Mouse (Mus musculus): ENCODE data around the gene H2-Ab1.

DNA sequence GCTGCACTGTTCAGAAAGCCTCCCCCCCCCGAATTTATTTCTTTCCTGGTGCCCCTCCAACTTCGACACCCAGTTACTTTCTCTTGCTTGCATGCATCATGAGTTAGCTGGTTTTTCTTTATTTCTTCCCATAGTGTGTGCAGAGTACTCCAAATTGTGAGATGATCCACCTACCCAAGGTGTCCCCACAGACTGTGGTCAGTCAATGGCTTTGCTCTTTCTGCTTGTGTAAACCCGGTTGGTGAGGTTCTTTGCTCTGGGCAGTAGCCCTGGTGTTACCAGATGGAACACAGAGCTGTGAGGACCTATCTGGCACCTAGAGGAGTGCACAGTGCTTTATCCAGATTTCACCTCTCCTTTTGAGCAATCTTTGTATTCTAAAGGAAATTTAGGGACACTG lies 30.6 kb downstream of the H2-Ab1 start:
- TF ChIP-seq MYOG (IDR thresholded peaks at IDR 0.05; ENCODE audit: control insufficient read depth in 1 of 3, insufficient read depth in 1 of 3, insufficient read length in 2 of 3, low read depth in 2 of 3) (no peak), E2F4 (IDR thresholded peaks at IDR 0.05; ENCODE audit: insufficient read depth) (no peak), USF1 (IDR thresholded peaks at IDR 0.05; ENCODE audit: low read depth) (no peak), MAX (IDR thresholded peaks at IDR 0.05; ENCODE audit: low read depth) (no peak), POLR2A (IDR thresholded peaks at IDR 0.05; ENCODE audit: insufficient read length, low read depth) (no peak)

All from myocyte (in vitro differentiated cells).